Mouse (Mus musculus): Measurements from ENCODE around the gene Vamp4. TPM values are rescaled to one million over a fixed set of nuclear protein-coding genes. Genes with fewer than 3 reads are reported as not detected.
"Not testable (repeated sequence)": the region's sequence is repeated elsewhere in the genome, so short reads cannot be mapped to it uniquely, and the experiment has no call there.

Gene Vamp4
- total RNA-seq, 2 experiments from 2014 or later, result 61.1 to 63.2 TPM

- intact Hi-C loops (cut with DNase I), result no loop called here
- no peak for DNase-seq
Observed at GRCm38 (mm10) chr1:162586282-162586681, 16.0 kb downstream of the Vamp4 start.

- DNase-seq, result no peak
- intact Hi-C loops (cut with DNase I), result no loop called here
Observed at GRCm38 (mm10) chr1:162588606-162589005, 18.3 kb downstream of the Vamp4 start.

- peak; percentile 8 for DNase-seq
- intact Hi-C loops (cut with DNase I), result no loop called here
Observed at GRCm38 (mm10) chr1:162589443-162589842, 19.1 kb downstream of the Vamp4 start.

GRCm38 (mm10) chr1:162590415-162590997 is 20.2 kb downstream of the Vamp4 start:
- intact Hi-C loops (cut with DNase I), result no loop called here
- no peak for DNase-seq

GRCm38 (mm10) chr1:162597379-162598102 is 27.2 kb downstream of the Vamp4 start:
- no peak for DNase-seq
- intact Hi-C loops (cut with DNase I), result no loop called here

- DNase-seq, result no peak
- intact Hi-C loops (cut with DNase I), result no loop called here
Observed at GRCm38 (mm10) chr1:162599617-162600016, 29.3 kb downstream of the Vamp4 start.

- intact Hi-C loops (cut with DNase I), result no loop called here
- DNase-seq, result peak; percentile 28
Observed at GRCm38 (mm10) chr1:162601288-162601687, 31.0 kb downstream of the Vamp4 start.

- intact Hi-C loops (cut with DNase I), result no loop called here
- no peak for DNase-seq
Observed at GRCm38 (mm10) chr1:162608127-162608526, 37.8 kb downstream of the Vamp4 start.

- intact Hi-C loops (cut with DNase I), result no loop called here
- DNase-seq, result no peak
Observed at GRCm38 (mm10) chr1:162609633-162610250, 39.4 kb downstream of the Vamp4 start.

- intact Hi-C loops (cut with DNase I), result no loop called here
Observed at GRCm38 (mm10) chr1:162611191-162611590, 40.9 kb downstream of the Vamp4 start.

GRCm38 (mm10) chr1:162615511-162615910 is 45.2 kb downstream of the Vamp4 start:
- intact Hi-C loops (cut with DNase I), result no loop called here
- DNase-seq, result no peak

More at GRCm38 (mm10) chr1:162611191-162611590, 40.9 kb downstream of the Vamp4 start:
- DNase-seq, result no peak

- DNase-seq, result no peak
Observed at GRCm38 (mm10) chr1:162620487-162620886, 50.2 kb downstream of the Vamp4 start.

GRCm38 (mm10) chr1:162623895-162624294 is 53.6 kb downstream of the Vamp4 start:
- DNase-seq, result no peak
- intact Hi-C loops (cut with DNase I), result no loop called here

More at GRCm38 (mm10) chr1:162620487-162620886, 50.2 kb downstream of the Vamp4 start:
- intact Hi-C loops (cut with DNase I), result no loop called here

- DNase-seq, result no peak
- intact Hi-C loops (cut with DNase I), result no loop called here
Observed at GRCm38 (mm10) chr1:162625229-162625628, 54.9 kb downstream of the Vamp4 start.

- intact Hi-C loops (cut with DNase I), result not testable (repeated sequence)
- DNase-seq, result peak; percentile 37
Observed at GRCm38 (mm10) chr1:162627821-162628220, 57.5 kb downstream of the Vamp4 start.

GRCm38 (mm10) chr1:162628326-162628725 is 58.0 kb downstream of the Vamp4 start:
- intact Hi-C loops (cut with DNase I); DNase-seq: not testable (repeated sequence)

- intact Hi-C loops (cut with DNase I); DNase-seq: not testable (repeated sequence)
Observed at GRCm38 (mm10) chr1:162635291-162635931, 65.1 kb downstream of the Vamp4 start.

- no peak for DNase-seq
- intact Hi-C loops (cut with DNase I), result no loop called here
Observed at GRCm38 (mm10) chr1:162636516-162636915, 66.2 kb downstream of the Vamp4 start.

- intact Hi-C loops (cut with DNase I), result no loop called here
- no peak for DNase-seq
Observed at GRCm38 (mm10) chr1:162638535-162638934, 68.2 kb downstream of the Vamp4 start.

GRCm38 (mm10) chr1:162639051-162639750 is 68.9 kb downstream of the Vamp4 start, which contains the start of gene Myoc:
TSS of gene Myoc (plus strand) at chr1:162639155.
- no peak for DNase-seq
- intact Hi-C loops (cut with DNase I), result no loop called here

GRCm38 (mm10) chr1:162639861-162640260 is 69.5 kb downstream of the Vamp4 start:
- intact Hi-C loops (cut with DNase I), result no loop called here
- no peak for DNase-seq
